Mouse (Mus musculus) CD8-positive naive resting alpha-beta T cell, adult 57 days (primary cell): ENCODE measurements around the gene Olfr127. TPM values are rescaled to one million over a fixed set of nuclear protein-coding genes. Genes with fewer than 3 reads are reported as not detected.

Experiments used
- total RNA-seq: library from RNA; stranded (reverse); gene quantifications from one replicate; pipeline ENCODE4 v1.2.4, GENCODE M21; 2023

Olfr127 gene
- total RNA-seq: not detected

GRCm38 (mm10) chr17:37900137-37900536, at the start of gene Olfr127:
TSS of gene Olfr127 (plus strand) at chr17:37900437.

DNA sequence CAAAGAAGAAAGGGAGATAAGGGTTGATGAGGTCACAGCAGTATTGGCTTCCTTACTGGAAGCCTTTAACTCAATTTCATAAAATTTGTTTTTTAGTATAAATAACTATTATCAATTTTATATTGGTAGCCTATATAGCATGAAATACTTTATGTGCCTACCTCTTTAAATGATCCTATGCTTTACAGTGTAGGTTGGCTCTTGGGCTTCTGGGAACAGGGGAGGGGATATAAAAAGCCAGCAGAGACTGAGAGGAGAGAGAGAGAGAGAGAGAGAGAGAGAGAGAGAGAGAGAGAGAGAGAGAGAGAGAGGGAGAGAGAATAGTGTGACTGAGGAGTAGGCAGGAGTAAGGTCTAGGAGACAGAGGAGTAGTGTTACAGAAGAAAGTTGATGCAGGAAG, 20.0 kb downstream of the Olfr127 start, which contains the start of gene Olfr128:
Gene Olfr128 (plus strand): TSS at position 301 of the 400 bp plus-strand sequence.

DNA sequence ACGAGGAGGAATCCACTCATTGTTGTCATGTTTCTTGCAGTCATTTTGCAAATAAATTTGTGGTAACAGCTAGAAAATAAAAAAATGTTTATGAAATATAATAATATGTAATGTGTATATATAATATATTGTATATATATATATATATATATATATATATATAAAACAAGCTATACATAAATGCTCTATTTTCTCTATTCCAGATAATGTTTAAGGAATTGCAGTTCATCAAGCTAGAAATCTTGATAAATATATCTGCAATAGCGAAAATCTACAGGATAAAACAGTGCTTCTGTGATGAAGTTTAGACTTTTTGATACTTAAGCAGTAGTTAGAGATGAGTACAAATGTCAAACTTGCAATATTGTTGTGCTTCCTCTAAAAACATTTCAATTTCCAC, 52.7 kb downstream of the Olfr127 start, which contains the start of gene Olfr761:
Gene Olfr761 (minus strand): TSS at position 101 of the 400 bp plus-strand sequence.

Other genes starting within 250 kb of the Olfr127 start
- not detected for gene Olfr117, start 236.7 kb upstream of the Olfr127 start, total RNA-seq
- not detected for gene Olfr118, start 233.4 kb upstream of the Olfr127 start, total RNA-seq
- gene Olfr119, start 203.9 kb upstream of the Olfr127 start, total RNA-seq: not detected
- not detected for gene Olfr120, start 178.6 kb upstream of the Olfr127 start, total RNA-seq
- not detected for gene Olfr121, start 151.6 kb upstream of the Olfr127 start, total RNA-seq
- gene Olfr122, start 131.8 kb upstream of the Olfr127 start, total RNA-seq: not detected
- not detected for gene Olfr123, start 106.9 kb upstream of the Olfr127 start, total RNA-seq
- not detected for gene Olfr124, start 100.5 kb upstream of the Olfr127 start, total RNA-seq
- not detected for gene Olfr125, start 67.5 kb upstream of the Olfr127 start, total RNA-seq
- gene Olfr126, start 53.0 kb upstream of the Olfr127 start, total RNA-seq: not detected
- not detected for gene Olfr128, start 20.1 kb downstream of the Olfr127 start, total RNA-seq
- gene Olfr761, start 52.6 kb downstream of the Olfr127 start, total RNA-seq: not detected
- not detected for gene Olfr129, start 159.6 kb downstream of the Olfr127 start, total RNA-seq
- not detected for gene Olfr130, start 163.5 kb downstream of the Olfr127 start, total RNA-seq
- gene Olfr131, start 188.3 kb downstream of the Olfr127 start, total RNA-seq: not detected
- gene Olfr132, start 234.1 kb downstream of the Olfr127 start, total RNA-seq: not detected
- gene Olfr133, start 244.8 kb downstream of the Olfr127 start, total RNA-seq: not detected